Mouse (Mus musculus): ENCODE data around the gene Kl.

GRCm38 (mm10) chr5:150936213-150936612, 16.2 kb upstream of the Kl start:
- TF ChIP-seq CTCF (conservative IDR thresholded peaks at IDR 0.05; ENCODE audit: insufficient read depth, insufficient read length, low read depth, low read length) (no peak), POLR2A (IDR thresholded peaks at IDR 0.05; ENCODE audit: low read depth, low read length) (no peak)

Data from kidney, adult 2 months (tissue).